Mouse (Mus musculus) CH12.LX (cell line): ENCODE measurements around the gene 1700021F05Rik. TPM values are rescaled to one million over a fixed set of nuclear protein-coding genes. Genes with fewer than 3 reads are reported as not detected.

Source experiments
- DNase-seq: peaks from one replicate; pipeline ENCODE4 v3.0.0-alpha.2; 2013; ENCODE audit errors: extremely low read depth
- H3K27ac ChIP-seq: 2 replicates; pipeline ENCODE4 v1.5.1; 2012; ENCODE audit warnings: low read depth, mild to moderate bottlenecking, control low read depth, moderate library complexity; ENCODE audit not compliant: insufficient read depth
- H3K27me3 ChIP-seq: replicated peaks from 2 replicates; pipeline ENCODE3; 2012; ENCODE audit warnings: inconsistent platforms
- H3K36me3 ChIP-seq, 2 experiments: replicated peaks in 1 of 2; 2 replicates each; pipeline versions ENCODE3 to v1.6.1; 2012; ENCODE audit warnings: inconsistent platforms in 1 of 2, low read length in 1 of 2, mild to moderate bottlenecking in 1 of 2, mixed read lengths in 1 of 2, moderate library complexity in 1 of 2; ENCODE audit not compliant: control insufficient read depth in 1 of 2, insufficient read depth in 1 of 2
- H3K4me1 ChIP-seq, 2 experiments: 2 replicates each; pipeline ENCODE4 v1.6.1; 2012; ENCODE audit warnings: inconsistent platforms in 1 of 2, moderate library complexity in 1 of 2; ENCODE audit not compliant: insufficient read depth in 2 of 2, control insufficient read depth in 1 of 2
- H3K4me2 ChIP-seq: 2 replicates; pipeline ENCODE4 v1.6.1; 2012; ENCODE audit warnings: low read depth, mild to moderate bottlenecking, control low read depth; ENCODE audit not compliant: poor library complexity, insufficient read depth, severe bottlenecking
- H3K4me3 ChIP-seq, 3 experiments: fragments of 150-350 bp in 1 of 3; sonication (generic) in 1 of 3; replicated peaks in 1 of 3; 2 replicates each; pipeline versions ENCODE3 to v1.5.1; 2011 to 2012; ENCODE audit warnings: low read depth in 2 of 3, low read length in 2 of 3, mild to moderate bottlenecking in 2 of 3, moderate library complexity in 2 of 3, control low read depth in 1 of 3, improper control_type of control experiment in 1 of 3, inconsistent platforms in 1 of 3, mixed read lengths in 1 of 3; ENCODE audit not compliant: poor library complexity in 1 of 3
- H3K79me2 ChIP-seq: replicated peaks from 2 replicates; pipeline ENCODE4 v1.6.1; 2012; ENCODE audit warnings: mild to moderate bottlenecking, moderate library complexity; ENCODE audit not compliant: control insufficient read depth, poor library complexity, insufficient read depth, severe bottlenecking; ENCODE audit errors: extremely low read depth
- H3K9ac ChIP-seq: 2 replicates; pipeline ENCODE4 v1.6.1; 2012; ENCODE audit warnings: low read depth, mild to moderate bottlenecking, control low read depth, moderate library complexity; ENCODE audit not compliant: insufficient read depth
- H3K9me3 ChIP-seq: replicated peaks from 2 replicates; pipeline ENCODE3; 2012; ENCODE audit warnings: low read length, inconsistent platforms, mixed read lengths
- CTCF ChIP-seq, 2 experiments: IDR thresholded peaks in 1 of 2; conservative IDR thresholded peaks in 1 of 2; 2 replicates each; pipeline ENCODE4 v1.5.1; 2011 to 2012; ENCODE audit warnings: low read depth in 2 of 2, low read length in 2 of 2, improper control_type of control experiment in 1 of 2, inconsistent platforms in 1 of 2, mild to moderate bottlenecking in 1 of 2, moderate library complexity in 1 of 2
- MEF2A ChIP-seq: IDR thresholded peaks from 2 replicates; pipeline ENCODE4 v1.6.1; 2014; ENCODE audit warnings: low read depth, mild to moderate bottlenecking, inconsistent platforms, low read length, improper control_type of control experiment, borderline replicate concordance
- MYC ChIP-seq: IDR thresholded peaks from 2 replicates; pipeline ENCODE4 v1.6.1; 2011; ENCODE audit warnings: low read depth, mild to moderate bottlenecking, improper control_type of control experiment, low read length
- NRF1 ChIP-seq: IDR thresholded peaks from 2 replicates; pipeline ENCODE4 v1.6.1; 2014; ENCODE audit warnings: low read depth, mild to moderate bottlenecking, inconsistent platforms, low read length, improper control_type of control experiment, moderate library complexity
- POLR2A ChIP-seq: IDR thresholded peaks from 2 replicates; pipeline ENCODE4 v1.6.1; 2011; ENCODE audit warnings: low read depth, mild to moderate bottlenecking, improper control_type of control experiment, low read length
- POLR2AphosphoS2 ChIP-seq: IDR thresholded peaks from 2 replicates; pipeline ENCODE4 v1.6.1; 2011; ENCODE audit warnings: low read depth, low read length, improper control_type of control experiment
- RAD21 ChIP-seq: IDR thresholded peaks from 2 replicates; pipeline ENCODE4 v1.6.1; 2011; ENCODE audit warnings: low read depth, mild to moderate bottlenecking, low read length, improper control_type of control experiment, moderate library complexity
- SIN3A ChIP-seq: IDR thresholded peaks from 2 replicates; pipeline ENCODE4 v1.6.1; 2012; ENCODE audit warnings: low read length, improper control_type of control experiment, inconsistent platforms
- TBP ChIP-seq: conservative IDR thresholded peaks from 2 replicates; pipeline ENCODE4 v1.6.1; 2011; ENCODE audit warnings: low read depth, low read length, improper control_type of control experiment
- UBTF ChIP-seq: IDR thresholded peaks from 2 replicates; pipeline ENCODE4 v1.6.1; 2012; ENCODE audit warnings: low read depth, mild to moderate bottlenecking, inconsistent platforms, low read length, improper control_type of control experiment, moderate library complexity
- ZMIZ1 ChIP-seq: IDR thresholded peaks from 2 replicates; pipeline ENCODE4 v1.6.1; 2012; ENCODE audit warnings: low read depth, mild to moderate bottlenecking, inconsistent platforms, low read length, improper control_type of control experiment
- dilution Hi-C: fragments of 300-500 bp; cut with MboI; formaldehyde crosslinking; loops from 2 replicates; pipeline ENCODE4 v1.14.3; 2020; ENCODE audit warnings: low sequenced_read_pairs; ENCODE audit not compliant: extremely low pct_unique_long_range_greater_than_20kb, extremely low pct_ligation_motif_present
- in situ Hi-C: fragments of 300-500 bp; cut with MboI; formaldehyde crosslinking; loops from 3 replicates; pipeline ENCODE4 v1.14.3; 2019; ENCODE audit warnings: low sequenced_read_pairs, low pct_ligation_motif_present, low pct_unique_long_range_greater_than_20kb, mixed read lengths
- polyA plus RNA-seq: library from polyadenylated mRNA; unstranded; fragments of >175 nt; gene quantifications from 2 replicates; pipeline ENCODE4 v1.2.1, GENCODE M21; 2012; ENCODE audit warnings: low read depth; ENCODE audit not compliant: insufficient read length
- total RNA-seq, 2 experiments: library from RNA; depleted of rRNA; stranded (reverse); fragments of 300-350 nt in 1 of 2; fragments of >200 nt in 1 of 2; gene quantifications; 2 replicates each; pipeline ENCODE4 v1.2.3; 2012 to 2014

1700021F05Rik gene
- total and polyA plus RNA-seq, 3 experiments: 33.0 to 70.3 (median 53.0) TPM

DNA sequence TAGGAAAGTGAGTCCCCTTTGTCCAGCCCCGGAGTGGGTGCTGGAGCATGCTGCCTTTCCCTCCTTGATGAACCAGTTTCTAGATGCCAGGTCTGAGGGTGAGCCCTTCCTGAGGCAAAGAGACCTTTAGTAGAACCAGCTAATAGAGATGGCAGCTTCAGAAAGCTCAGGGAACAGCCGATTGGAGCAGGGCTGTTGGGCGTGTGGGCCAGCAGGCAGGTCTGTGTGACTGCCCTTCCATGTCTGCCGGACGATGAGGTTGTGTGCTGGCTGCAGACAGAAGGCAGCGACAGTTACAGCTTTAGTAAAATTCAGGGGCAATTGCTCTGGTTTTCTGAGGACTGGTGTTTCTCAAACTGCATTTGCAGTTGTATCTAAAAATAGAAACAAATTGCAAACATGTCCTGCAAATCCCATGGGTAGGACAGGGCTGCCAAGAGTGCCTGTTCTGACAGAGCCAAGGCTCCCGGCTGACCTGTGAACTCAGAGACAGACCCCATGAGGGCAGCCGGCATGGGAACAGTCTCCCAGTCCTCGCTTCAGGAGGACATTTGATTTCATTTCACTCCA lies 57.3 kb downstream of the 1700021F05Rik start:
- Histone ChIP-seq H3K4me3 (no peak overlapping the region), H3K4me1 (peaks cover 29 to 75% of the 10 kb centered on the region in 2 experiments), H3K9me3 (no peaks in the 10 kb centered on the region), H3K9ac (0 out of 2 replicates have a peak overlapping the region, but pooled peaks have one; percentile 0), H3K36me3 (no peaks in the 10 kb centered on the region), H3K4me2 (peak overlapping the region; percentile 63), H3K79me2 (peaks cover 59% of the 10 kb centered on the region), H3K27ac (no peak overlapping the region), H3K27me3 (no peaks in the 10 kb centered on the region)
- in situ Hi-C loops (loop anchor here (5.0 kb wide), 1 partner anchor 49 kb away; no protein-coding TSS in a partner anchor), dilution Hi-C loops (no loop called here)
- no peak for DNase-seq
- TF ChIP-seq MEF2A (peak; percentile 76; the same call in 1 of the 2 replicates), ZMIZ1 (no peak), SIN3A (no peak), RAD21 (no peak)

- Histone ChIP-seq H3K27me3 (no peaks in the 10 kb centered on the region), H3K79me2 (peaks cover 58% of the 10 kb centered on the region), H3K9me3 (no peaks in the 10 kb centered on the region), H3K4me2 (no peak overlapping the region), H3K4me1 (peaks cover 26 to 69% of the 10 kb centered on the region in 2 experiments), H3K4me3 (no peak overlapping the region), H3K27ac (no peak overlapping the region), H3K36me3 (no peaks in the 10 kb centered on the region), H3K9ac (no peak overlapping the region)
- TF ChIP-seq TBP: no peak
- TF ChIP-seq UBTF: no peak
- no peak for TF ChIP-seq NRF1
- TF ChIP-seq CTCF (conservative IDR thresholded peaks at IDR 0.05 in 1 of 2, IDR thresholded peaks at IDR 0.05 in 1 of 2; ENCODE audit: low read depth in 2 of 2, low read length in 2 of 2): no peak
- no peak for TF ChIP-seq POLR2A
- TF ChIP-seq POLR2AphosphoS2: no peak
- in situ Hi-C loops (loop anchor here (5.0 kb wide), 1 partner anchor 50 kb away; no protein-coding TSS in a partner anchor), dilution Hi-C loops (no loop called here)
- DNase-seq: no peak
Observed at GRCm38 (mm10) chr10:43482021-43482420, 58.8 kb downstream of the 1700021F05Rik start.

DNA sequence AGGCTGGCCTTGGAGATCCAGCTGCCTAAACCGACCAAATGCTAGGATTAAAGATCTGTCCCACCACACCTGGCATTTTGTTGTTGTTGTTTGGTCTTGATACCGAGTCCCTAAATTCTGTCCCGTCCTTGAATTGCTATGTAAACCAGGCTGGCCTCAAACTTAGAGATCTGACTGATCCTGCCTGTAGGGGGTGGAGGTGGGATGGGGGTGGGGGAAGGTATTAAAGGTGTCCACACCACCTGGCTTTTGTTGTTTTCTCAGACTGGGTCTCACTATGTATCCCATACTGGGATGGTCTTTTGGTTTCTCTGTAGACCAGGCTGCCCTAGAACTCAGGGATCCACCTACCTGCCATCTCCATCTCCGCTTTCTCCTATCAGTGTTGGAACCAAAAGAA lies 59.6 kb downstream of the 1700021F05Rik start:
- Histone ChIP-seq H3K4me3 (no peak overlapping the region), H3K79me2 (peaks cover 51% of the 10 kb centered on the region), H3K4me2 (peak overlapping the region; percentile 47), H3K9ac (peak overlapping the region; percentile 92; the same call in 1 of the 2 replicates), H3K36me3 (no peaks in the 10 kb centered on the region), H3K4me1 (peaks cover 19 to 60% of the 10 kb centered on the region in 2 experiments), H3K27me3 (no peaks in the 10 kb centered on the region), H3K9me3 (no peaks in the 10 kb centered on the region), H3K27ac (no peak overlapping the region)
- no peak for DNase-seq
- TF ChIP-seq MYC (no peak), CTCF (conservative IDR thresholded peaks at IDR 0.05 in 1 of 2, IDR thresholded peaks at IDR 0.05 in 1 of 2; ENCODE audit: low read depth in 2 of 2, low read length in 2 of 2) (peak in 1 of 2 experiments; percentile 16; a peak in 2 of 4 replicates)
- in situ Hi-C loops: loop anchor here (5.0 kb wide), 1 partner anchor 51 kb away; no protein-coding TSS in a partner anchor
- dilution Hi-C loops: no loop called here
